Mouse (Mus musculus) liver, embryonic 14.5 days (tissue): ENCODE data around the gene Whamm. TPM values are rescaled to one million over a fixed set of nuclear protein-coding genes. Genes with fewer than 3 reads are reported as not detected.

Experiments
- ATAC-seq: fragments of 200-750 bp; cut with Nextera tagmentation; 2 replicates; pipeline ENCODE4 v1.8.0; 2017; ENCODE audit warnings: moderate number of reproducible peaks, mild to moderate bottlenecking, moderate library complexity; ENCODE audit not compliant: insufficient read depth
- DNase-seq, 3 experiments: peaks; one replicate each; pipeline ENCODE4 v3.0.0-alpha.2; 2012 to 2013; ENCODE audit warnings: low read depth in 3 of 3, low spot score in 3 of 3
- H3K27ac ChIP-seq: fragments of 300-500 bp; sonication (generic); 2 replicates; pipeline ENCODE4 v1.5.1; 2014; ENCODE audit warnings: moderate library complexity, mild to moderate bottlenecking, control low read depth, inconsistent platforms
- H3K27me3 ChIP-seq: fragments of 300-500 bp; sonication (generic); 2 replicates; pipeline ENCODE4 v1.6.1; 2014; ENCODE audit warnings: mild to moderate bottlenecking, low read length, moderate library complexity; ENCODE audit not compliant: control insufficient read depth, insufficient read depth
- H3K36me3 ChIP-seq: fragments of 300-500 bp; sonication (generic); replicated peaks from 2 replicates; pipeline ENCODE4 v1.6.1; 2014; ENCODE audit warnings: low read depth; ENCODE audit not compliant: control insufficient read depth, insufficient read depth
- H3K4me1 ChIP-seq, 2 experiments: fragments of 200-500 bp in 1 of 2; fragments of 300-500 bp in 1 of 2; sonication (generic) in 1 of 2; replicated peaks; 2 replicates each; pipeline ENCODE4 v1.6.1; 2012 to 2014; ENCODE audit warnings: antibody characterized with exemption in 1 of 2, inconsistent platforms in 1 of 2, low read length in 1 of 2; ENCODE audit not compliant: control insufficient read depth in 2 of 2, insufficient read depth in 2 of 2
- H3K4me2 ChIP-seq: fragments of 300-500 bp; sonication (generic); 2 replicates; pipeline ENCODE4 v1.6.1; 2014; ENCODE audit warnings: low read depth, mild to moderate bottlenecking, control low read depth, moderate library complexity
- H3K4me3 ChIP-seq, 2 experiments: fragments of 200-500 bp in 1 of 2; fragments of 300-500 bp in 1 of 2; sonication (generic) in 1 of 2; 2 replicates each; pipeline ENCODE4 v1.5.1; 2012 to 2014; ENCODE audit warnings: low read depth in 2 of 2, low read length in 2 of 2, mild to moderate bottlenecking in 2 of 2, control low read depth in 1 of 2, inconsistent platforms in 1 of 2, moderate library complexity in 1 of 2; ENCODE audit not compliant: insufficient read depth in 1 of 2
- H3K9ac ChIP-seq: fragments of 300-500 bp; sonication (generic); replicated peaks from 2 replicates; pipeline ENCODE4 v1.6.1; 2014; ENCODE audit warnings: mild to moderate bottlenecking, control low read depth, moderate library complexity
- H3K9me3 ChIP-seq: fragments of 300-500 bp; sonication (generic); 2 replicates; pipeline ENCODE4 v1.6.1; 2016; ENCODE audit warnings: low read length, mixed read lengths; ENCODE audit not compliant: control insufficient read depth
- CTCF ChIP-seq: IDR thresholded peaks from 2 replicates; pipeline ENCODE4 v1.5.1; 2016; ENCODE audit warnings: antibody characterized with exemption, low read depth, control low read depth
- EP300 ChIP-seq: IDR thresholded peaks from 2 replicates; pipeline ENCODE4 v1.6.1; 2016; ENCODE audit warnings: antibody characterized with exemption, low read depth
- WGBS: fragments of 180-500 bp; shearing (Covaris S2); extraction: QIAGEN DNeasy Blood & Tissue Kit; methylation state at CpG from one replicate; pipeline ENCODE4 v1.1.7; 2014; ENCODE audit not compliant: insufficient replicate concordance; 5-methylcytosine and 5-hydroxymethylcytosine counted together
- polyA plus RNA-seq, 2 experiments: library from polyadenylated mRNA; depleted of rRNA in 1 of 2; stranded (reverse) in 1 of 2; unstranded in 1 of 2; fragments of >200 nt; fragmentation: Nextera tagmentation in 1 of 2; extraction: Ambion mirVana in 1 of 2; gene quantifications; 2 replicates each; pipeline versions ENCODE4 v1.2.1 to v1.2.3; 2012 to 2014

The Whamm gene
- polyA plus RNA-seq, 2 experiments = 6.3 to 6.9 TPM

- 63% methylated on average over 5 of the region's 5 CpGs for WGBS
- no peak for TF ChIP-seq CTCF
- Histone ChIP-seq H3K27ac (no peak overlapping the region), H3K4me1 (no peaks in the 10 kb centered on the region), H3K4me3 (no peak overlapping the region), H3K4me2 (no peak overlapping the region), H3K36me3 (no peaks in the 10 kb centered on the region), H3K9ac (no peak overlapping the region), H3K27me3 (no peaks in the 10 kb centered on the region), H3K9me3 (no peaks in the 10 kb centered on the region)
- DNase-seq = no peak
- no peak for ATAC-seq
Observed at GRCm38 (mm10) chr7:81561211-81561610, 9.9 kb upstream of the Whamm start.

GRCm38 (mm10) chr7:81563506-81564015, 7.5 kb upstream of the Whamm start:
- H3K27me3 ChIP-seq = no peaks in the 10 kb centered on the region
- DNase-seq (no peak), ATAC-seq (no peak)
- no peaks in the 10 kb centered on the region for H3K9me3 ChIP-seq
- 52% methylated on average over 4 of the region's 4 CpGs for WGBS
- TF ChIP-seq EP300 (no peak), CTCF (no peak)
- H3K36me3 ChIP-seq = no peaks in the 10 kb centered on the region
- no peak overlapping the region for H3K4me3 ChIP-seq
- H3K27ac ChIP-seq = no peak overlapping the region
- no peak overlapping the region for H3K9ac ChIP-seq
- H3K4me2 ChIP-seq = no peak overlapping the region
- no peaks in the 10 kb centered on the region for H3K4me1 ChIP-seq

- no peak overlapping the region for H3K4me3 ChIP-seq
- ATAC-seq = no peak
- H3K9me3 ChIP-seq = no peaks in the 10 kb centered on the region
- WGBS = 58% methylated on average over 7 of the region's 7 CpGs
- H3K27me3 ChIP-seq = no peaks in the 10 kb centered on the region
- no peak overlapping the region for H3K9ac ChIP-seq
- H3K27ac ChIP-seq = no peak overlapping the region
- no peaks in the 10 kb centered on the region for H3K4me1 ChIP-seq
- H3K4me2 ChIP-seq = no peak overlapping the region
- DNase-seq = no peak
- TF ChIP-seq CTCF = no peak
- TF ChIP-seq EP300 = no peak
- H3K36me3 ChIP-seq = no peaks in the 10 kb centered on the region
Observed at GRCm38 (mm10) chr7:81564766-81565165, 6.3 kb upstream of the Whamm start.

- Histone ChIP-seq H3K4me2 (no peak overlapping the region), H3K9me3 (no peaks in the 10 kb centered on the region), H3K27ac (no peak overlapping the region), H3K36me3 (no peaks in the 10 kb centered on the region), H3K9ac (no peak overlapping the region), H3K27me3 (no peaks in the 10 kb centered on the region), H3K4me3 (no peak overlapping the region), H3K4me1 (no peaks in the 10 kb centered on the region)
- TF ChIP-seq CTCF = no peak
- no peak for TF ChIP-seq EP300
- ATAC-seq (no peak), DNase-seq (no peak)
- 56% methylated on average over 7 of the region's 7 CpGs for WGBS
Observed at GRCm38 (mm10) chr7:81565381-81566055, 5.5 kb upstream of the Whamm start.

GRCm38 (mm10) chr7:81566332-81566731, 4.7 kb upstream of the Whamm start:
- Histone ChIP-seq H3K4me2 (no peak overlapping the region), H3K4me3 (no peak overlapping the region), H3K9me3 (no peaks in the 10 kb centered on the region), H3K9ac (no peak overlapping the region), H3K36me3 (no peaks in the 10 kb centered on the region), H3K27me3 (no peaks in the 10 kb centered on the region), H3K27ac (no peak overlapping the region), H3K4me1 (no peaks in the 10 kb centered on the region)
- ATAC-seq = no peak
- no peak for DNase-seq
- TF ChIP-seq EP300 = no peak
- TF ChIP-seq CTCF = no peak
- WGBS = 23% methylated on average over 4 of the region's 4 CpGs
